Comparison of ENCODE assay signal across 20 mouse cellular contexts in the genomic region with DNA sequence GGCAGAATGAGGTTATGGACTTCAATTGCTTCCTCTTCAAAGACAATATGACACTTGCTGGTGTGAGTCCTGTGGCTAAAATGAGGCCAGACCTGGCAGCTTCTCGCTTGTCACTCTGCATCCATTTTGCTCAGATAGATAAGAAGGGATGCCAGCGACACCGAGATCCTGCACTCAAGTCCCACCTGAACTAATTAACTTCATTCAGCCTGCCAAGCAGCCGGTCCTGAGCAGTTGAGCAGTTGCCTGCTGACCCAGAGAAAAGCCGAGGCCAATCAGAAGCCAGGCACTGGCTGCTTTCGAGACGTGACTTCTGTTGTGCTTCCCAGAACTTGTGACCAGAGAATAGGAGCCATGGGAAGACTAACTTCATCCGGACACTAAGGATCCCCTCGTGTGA.
"Had no signal": no experiment of that assay in that cellular context is flagged by ENCODE, and none has a peak within 500 bp of the region (broad histone marks: within the 10 kb centered on the region; RNA-seq: fewer than 3 reads in every experiment).

No protein-coding gene starts in this region.

- H3K4me2 ChIP-seq: limb, embryonic 13.5 days; liver, embryonic 13.5 days; midbrain, embryonic 12.5 days; midbrain, embryonic 15.5 days; stomach, embryonic 15.5 days had no signal

- H3K9ac ChIP-seq: limb, embryonic 13.5 days; liver, embryonic 13.5 days; midbrain, embryonic 12.5 days; midbrain, embryonic 15.5 days; stomach, embryonic 15.5 days had no signal

- H3K36me3 ChIP-seq: limb, embryonic 10.5 days; limb, embryonic 13.5 days; liver, embryonic 13.5 days; midbrain, embryonic 12.5 days; midbrain, embryonic 15.5 days; stomach, embryonic 15.5 days had no signal

- H3K27ac ChIP-seq: left cerebral cortex, adult 2 months; limb, embryonic 10.5 days; limb, embryonic 13.5 days; liver, embryonic 13.5 days; midbrain, embryonic 12.5 days; midbrain, embryonic 15.5 days; stomach, embryonic 15.5 days had no signal

- DNase-seq: kidney, adult 18-20 months; kidney, adult 9 months; kidney, postnatal 10 days; kidney, postnatal 36 days; layer of hippocampus, postnatal 36 days; liver; liver, embryonic 13.5 days; lung, adult 2 months; lung, postnatal 14 days; lung, postnatal 4 days; right cerebral cortex, postnatal 25 days; spleen, adult 18-20 months; thymus, postnatal 25 days had no signal

- H3K27me3 ChIP-seq: limb, embryonic 13.5 days; liver, embryonic 13.5 days; midbrain, embryonic 12.5 days; midbrain, embryonic 15.5 days; stomach, embryonic 15.5 days had no signal

- ATAC-seq: intestine, embryonic 16.5 days; midbrain, embryonic 15.5 days had no signal

- H3K9me3 ChIP-seq: limb, embryonic 10.5 days; limb, embryonic 13.5 days; liver, embryonic 13.5 days; midbrain, embryonic 12.5 days; midbrain, embryonic 15.5 days; stomach, embryonic 15.5 days had no signal

- H3K4me1 ChIP-seq: limb, embryonic 10.5 days; limb, embryonic 13.5 days; midbrain, embryonic 12.5 days; midbrain, embryonic 15.5 days; stomach, embryonic 15.5 days had no signal

- H3K4me3 ChIP-seq: left cerebral cortex, adult 2 months; limb, embryonic 10.5 days; limb, embryonic 13.5 days; liver, embryonic 13.5 days; midbrain, embryonic 12.5 days; midbrain, embryonic 15.5 days; stomach, embryonic 15.5 days had no signal
